Mouse (Mus musculus): ENCODE data around the gene Gm20838. TPM values are rescaled to one million over a fixed set of nuclear protein-coding genes. Genes with fewer than 3 reads are reported as not detected.
"Not testable (repeated sequence)": the region's sequence is repeated elsewhere in the genome, so short reads cannot be mapped to it uniquely, and the experiment has no call there.

The Gm20838 gene
- not detected in 2 replicates for polyA plus RNA-seq (2012; rRNA removed)

DNA sequence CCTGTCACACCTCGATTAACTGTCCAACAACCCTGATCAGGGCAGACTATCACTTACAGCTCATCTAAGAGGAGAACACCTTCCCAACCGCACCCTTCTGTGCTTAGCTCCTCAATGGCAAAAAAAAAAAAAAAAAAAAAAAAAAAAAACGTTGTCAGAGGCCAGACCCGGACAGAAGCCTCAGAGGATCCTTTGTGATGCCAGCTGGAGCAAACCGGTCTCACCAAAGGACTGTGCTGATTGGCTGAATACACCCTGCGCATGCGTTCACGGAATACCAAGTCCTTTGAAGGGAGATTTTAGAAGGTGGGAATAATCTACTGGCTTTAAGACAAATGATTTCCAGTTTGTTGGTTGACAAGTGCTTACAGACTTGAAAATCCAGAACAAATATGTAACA is at the start of gene Gm20838:
Gm20838 (minus strand) TSS at position 101 of the 400 bp plus-strand sequence.
- DNase-seq (ENCODE audit: low spot score), result not testable (repeated sequence)

Data from urinary bladder, adult 2 months (tissue).